Mouse (Mus musculus): ENCODE measurements around the gene Muc3.

DNA sequence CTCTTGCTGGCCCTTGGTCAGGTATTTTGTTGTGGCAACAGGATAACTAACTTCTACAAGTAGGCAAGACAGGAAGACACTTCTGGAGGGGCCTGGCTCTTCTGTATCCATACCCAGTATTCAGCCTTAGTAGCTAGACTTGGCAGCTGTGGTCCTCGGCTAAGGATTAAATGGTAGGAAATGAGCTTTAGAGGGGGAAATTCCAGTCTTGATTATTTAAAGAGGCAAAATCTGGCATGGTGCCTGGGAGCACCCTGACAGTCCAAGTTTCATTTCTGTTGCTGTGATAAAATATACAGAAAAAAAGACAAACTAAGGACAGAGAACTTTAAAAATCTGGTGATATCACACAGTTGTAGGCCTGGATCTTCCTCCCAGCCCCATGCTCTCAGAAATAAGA, 53.1 kb downstream of the Muc3 start:
- no peak for TF ChIP-seq CTCF (IDR thresholded peaks at IDR 0.05; ENCODE audit: control insufficient read depth, insufficient read depth, insufficient read length)
- no peak for TF ChIP-seq MAX (IDR thresholded peaks at IDR 0.05)
